Mouse (Mus musculus) MN1 (cell line): ENCODE measurements at regions not wholly inside any gene's neighbourhood (a gene's known extent, or its start where the extent isn't known, plus 50 kb on each side); places are given as distances from the start of the nearest gene placed in this dataset.

ENCODE experiments used
- DNase-seq: peaks from one replicate; pipeline ENCODE4 v3.0.0-alpha.2; 2016; ENCODE audit warnings: low spot score

DNA sequence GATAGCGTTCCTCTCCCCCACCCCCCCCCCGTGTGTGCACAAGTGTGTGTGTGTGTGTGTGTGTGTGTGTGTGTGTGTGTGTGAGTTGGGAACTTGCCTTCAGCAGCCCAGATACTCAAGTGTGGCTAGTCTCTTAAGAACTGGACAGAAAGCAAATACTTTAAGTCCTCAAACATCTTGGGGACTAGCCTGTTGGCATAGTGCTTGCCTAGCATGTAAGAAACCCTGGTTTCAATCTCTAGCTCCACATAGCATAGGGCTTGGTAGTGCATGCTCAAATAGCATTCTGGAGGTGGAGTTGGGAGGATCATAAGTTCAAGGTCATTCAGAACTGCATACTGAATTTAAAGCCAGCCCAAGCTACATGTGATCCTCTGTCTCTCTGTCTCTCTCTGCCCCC is 117.5 kb upstream of the Btg1 start:
- no peak for DNase-seq

DNA sequence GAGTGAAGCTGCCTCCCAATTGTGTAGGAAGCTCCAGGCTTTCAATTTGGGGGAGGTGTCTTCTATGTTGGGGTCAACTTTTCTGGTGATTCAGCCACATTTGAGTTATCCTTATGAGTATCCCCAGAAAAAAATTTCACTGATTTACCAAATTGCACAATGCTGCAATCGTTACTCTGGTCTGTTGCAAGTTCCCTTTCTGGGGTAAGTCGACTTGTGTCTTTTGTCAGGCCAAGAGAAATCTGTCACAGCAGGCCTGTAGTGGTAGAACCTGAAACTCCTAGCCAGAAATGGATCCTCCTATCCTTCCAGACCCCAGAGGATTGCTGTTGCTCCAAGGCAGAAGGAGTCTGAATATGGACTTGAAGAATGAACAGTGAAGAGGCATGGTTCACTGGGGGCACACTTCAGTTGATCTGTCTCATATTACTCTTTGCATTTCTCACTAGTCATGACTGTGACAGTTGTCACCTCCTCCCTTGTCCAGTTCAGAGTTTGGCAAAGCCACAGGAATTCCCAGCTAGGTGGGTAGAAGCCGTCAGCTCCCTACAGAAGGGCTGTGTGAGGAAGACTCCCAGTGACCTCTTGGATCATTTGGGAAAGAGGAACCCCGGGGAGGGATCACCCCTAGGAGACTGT is 114.6 kb upstream of the Btg1 start:
- no peak for DNase-seq

GRCm38 (mm10) chr10:96502736-96503135 is 114.1 kb upstream of the Btg1 start:
- DNase-seq = no peak

DNA sequence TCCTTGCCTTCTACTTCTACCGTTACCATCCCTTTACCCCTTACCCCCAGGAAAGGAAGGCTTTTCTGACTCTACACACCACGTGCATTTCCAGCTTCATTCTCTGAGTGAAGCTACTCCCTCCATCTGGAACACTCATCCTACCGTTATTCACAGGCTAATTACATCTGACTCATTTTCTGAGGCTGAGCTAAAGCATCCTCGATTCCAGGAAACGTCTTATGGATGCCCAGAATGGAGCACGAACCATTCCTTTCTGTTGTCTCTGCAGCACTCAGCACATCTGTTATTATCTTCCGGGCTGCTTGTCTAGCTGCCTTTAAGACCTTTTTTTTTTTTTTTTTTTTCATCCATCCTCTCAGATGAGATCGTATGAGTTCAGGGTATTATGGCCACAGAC is 112.5 kb upstream of the Btg1 start:
- DNase-seq = no peak

GRCm38 (mm10) chr10:96515164-96515922 is 101.5 kb upstream of the Btg1 start:
- DNase-seq = no peak

DNA sequence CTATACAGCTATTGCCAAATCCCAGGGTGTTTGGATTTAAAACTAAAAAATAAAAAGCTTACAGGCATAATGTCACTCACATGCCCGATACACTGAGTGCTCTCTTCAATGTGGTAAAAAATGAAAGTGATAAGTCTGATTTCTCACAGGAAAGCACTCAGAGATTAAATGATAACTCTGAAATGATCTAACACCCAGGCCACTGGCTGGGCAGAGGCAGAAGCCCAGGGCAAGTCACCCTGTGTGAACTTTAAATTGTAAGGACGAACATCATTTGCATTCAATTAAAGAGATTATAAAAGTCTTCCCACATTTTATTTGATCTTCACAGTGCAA is 100.9 kb upstream of the Btg1 start:
- DNase-seq = no peak

DNA sequence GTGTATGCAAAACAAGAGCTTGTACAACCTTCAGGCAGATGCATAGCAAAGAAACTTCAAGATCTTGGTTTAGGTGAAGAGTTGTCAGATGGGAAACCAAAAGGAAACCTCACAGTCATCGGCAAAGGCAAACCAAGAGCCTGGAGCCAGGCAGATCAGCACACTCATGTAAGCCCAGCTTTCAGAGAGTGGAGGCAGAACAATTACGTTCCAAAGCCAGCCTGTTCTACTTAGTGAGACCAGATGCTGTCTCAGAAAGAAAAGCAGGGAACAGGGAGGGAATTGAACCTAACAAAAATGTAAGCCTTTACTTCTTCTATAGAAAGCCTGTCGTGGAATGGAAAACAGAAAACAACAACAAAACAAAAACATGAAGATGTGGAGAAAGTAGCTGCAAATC is 97.4 kb upstream of the Btg1 start:
- DNase-seq = no peak

DNA sequence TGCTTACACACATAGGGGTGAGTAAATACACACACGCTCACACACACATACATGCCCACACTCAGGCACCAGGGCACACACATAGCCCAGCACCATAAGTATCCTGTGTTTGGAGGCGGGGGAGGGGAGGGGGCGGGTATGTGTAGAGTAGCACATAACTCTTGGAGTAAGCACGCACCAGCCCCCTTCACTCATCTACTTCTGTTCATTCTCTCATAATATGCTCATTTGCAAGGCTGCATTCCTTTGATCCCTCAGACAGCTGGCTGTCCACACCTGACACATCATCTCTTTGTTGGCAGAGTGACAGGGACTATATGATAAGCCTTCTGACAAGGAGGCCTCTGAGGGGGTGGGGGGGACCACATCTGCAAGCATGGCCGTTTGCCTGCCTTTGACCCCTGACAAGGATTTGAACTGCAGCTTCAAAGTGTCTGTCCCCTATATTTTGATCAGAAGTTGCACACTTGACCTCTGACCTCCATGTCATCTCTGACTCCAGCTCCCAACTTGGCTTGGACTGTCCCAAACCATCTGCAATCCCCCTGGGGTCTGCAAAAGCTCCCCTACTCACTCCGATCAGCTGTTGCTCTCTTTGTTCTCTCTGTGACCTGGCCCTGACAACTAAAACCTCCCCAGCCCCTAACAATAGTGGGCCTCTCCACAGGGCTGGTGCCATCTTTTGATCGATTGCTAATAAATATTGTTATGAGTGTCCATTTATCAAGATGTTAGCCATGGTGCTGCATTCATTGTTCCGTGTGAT is 95.6 kb upstream of the Btg1 start:
- DNase-seq = no peak

GRCm38 (mm10) chr10:96523967-96524801 is 92.6 kb upstream of the Btg1 start:
- peak; percentile 36 for DNase-seq

GRCm38 (mm10) chr10:96527864-96528263 is 88.9 kb upstream of the Btg1 start:
- no peak for DNase-seq

DNA sequence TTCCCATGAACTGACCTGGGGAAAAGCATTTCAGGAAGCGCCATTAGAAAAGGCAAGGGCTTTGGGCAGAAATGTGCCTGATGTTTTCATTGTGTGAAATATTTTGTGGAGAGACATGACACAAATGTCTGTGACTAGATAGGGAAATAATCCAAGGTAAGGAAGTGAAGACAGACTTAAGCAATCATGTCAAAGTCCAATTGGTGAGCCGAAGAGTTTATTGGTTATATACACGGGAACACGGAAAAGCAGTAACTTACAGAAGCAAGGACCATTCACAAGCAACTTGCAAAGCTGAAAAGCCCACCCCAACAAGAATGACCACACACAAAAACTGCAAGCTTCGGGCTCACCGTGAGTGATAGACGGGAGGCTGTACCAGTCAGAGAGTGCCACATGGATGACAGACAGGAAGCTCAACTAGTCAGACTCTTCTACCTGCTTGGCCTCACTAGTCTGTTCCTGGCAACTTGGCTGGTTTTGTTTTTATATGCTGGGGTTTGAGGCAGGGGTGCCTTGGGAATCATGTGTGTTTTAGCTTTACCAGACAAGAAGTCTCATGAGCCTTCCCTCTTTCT is 82.2 kb upstream of the Btg1 start:
- DNase-seq = no peak

DNA sequence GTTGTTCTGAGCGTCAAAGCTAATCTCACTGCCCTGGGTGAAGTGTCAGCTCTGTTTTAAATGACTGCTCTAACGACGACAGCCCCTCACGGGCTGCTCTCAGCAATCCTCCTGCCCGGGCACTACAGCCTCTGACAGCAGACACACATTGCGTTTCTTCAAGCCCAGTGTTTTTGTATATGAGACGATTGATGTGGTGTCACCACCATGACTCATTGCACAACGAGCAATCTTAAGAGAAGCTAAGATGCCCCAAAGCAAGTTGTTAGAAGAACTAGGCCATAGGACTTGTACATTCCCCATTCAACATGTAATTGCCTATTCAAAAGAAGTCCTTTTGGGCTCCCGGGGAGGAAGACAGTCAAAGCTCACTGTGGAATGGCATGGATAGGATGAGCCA is 81.3 kb upstream of the Btg1 start:
- no peak for DNase-seq

DNA sequence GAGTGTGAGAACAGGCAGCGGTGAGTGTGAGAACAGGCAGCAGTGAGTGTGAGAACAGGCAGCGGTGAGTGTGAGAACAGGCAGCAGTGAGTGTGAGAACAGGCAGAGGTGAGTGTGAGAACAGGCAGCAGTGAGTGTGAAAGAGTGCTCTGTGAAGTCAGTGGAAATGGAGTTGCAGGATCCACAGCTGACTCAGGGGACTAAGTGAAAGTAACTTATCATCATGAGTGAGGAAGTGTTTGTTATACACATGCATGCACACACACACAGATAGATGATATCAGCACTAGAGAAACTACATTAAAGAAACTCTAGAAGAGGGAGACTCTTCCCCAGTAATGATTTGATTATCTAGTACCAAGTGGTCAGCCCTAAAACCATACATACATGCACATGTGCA is 76.0 kb upstream of the Btg1 start:
- DNase-seq = no peak

DNA sequence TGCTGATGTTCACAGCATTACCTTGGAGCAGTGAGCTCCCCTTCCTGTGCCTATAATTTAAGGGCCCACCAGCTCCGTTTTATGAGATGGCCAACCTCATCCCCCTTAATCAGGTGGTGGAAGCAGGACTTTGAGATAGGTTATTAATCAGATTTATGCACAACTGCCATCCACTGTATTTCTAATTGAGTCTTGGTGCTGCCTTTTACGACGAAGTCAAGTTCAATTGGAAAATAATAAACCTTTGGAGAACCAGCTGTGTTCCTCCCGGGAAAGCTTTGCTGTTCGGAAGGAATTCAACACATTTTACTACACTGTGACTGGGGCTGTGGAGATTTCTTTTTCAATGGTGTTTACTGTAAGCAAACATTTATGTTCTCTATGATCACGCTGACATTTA is 71.5 kb upstream of the Btg1 start:
- DNase-seq = no peak

DNA sequence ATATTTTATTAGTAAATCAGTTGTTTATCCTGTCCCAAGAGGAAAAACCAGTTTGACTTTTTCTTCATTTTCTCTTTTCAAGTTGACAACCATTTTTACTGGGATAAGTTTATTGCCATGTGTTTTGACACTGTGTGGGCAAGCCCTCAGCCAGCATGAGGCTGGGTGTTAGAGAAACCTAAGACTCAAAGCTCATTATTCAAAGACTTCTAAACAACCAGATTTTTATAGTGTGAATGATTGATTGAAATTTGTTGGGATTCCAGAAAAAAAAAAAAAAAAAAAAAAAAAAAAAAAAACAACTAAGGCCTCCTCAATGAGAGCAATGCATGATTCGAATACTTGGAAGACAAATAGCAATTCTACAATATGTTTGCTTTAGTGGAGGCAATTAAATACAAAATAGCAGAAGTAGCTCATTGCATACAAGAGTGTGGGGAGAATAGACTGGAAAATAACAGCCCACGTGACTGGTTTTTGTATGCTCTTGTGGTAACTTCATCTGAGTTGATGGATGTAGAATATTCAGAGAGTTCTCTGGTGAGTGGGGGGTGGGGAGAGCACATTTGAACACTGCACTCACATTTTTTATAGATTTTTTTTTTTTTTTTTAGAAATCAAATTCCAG is 70.9 kb upstream of the Btg1 start:
- DNase-seq = no peak

DNA sequence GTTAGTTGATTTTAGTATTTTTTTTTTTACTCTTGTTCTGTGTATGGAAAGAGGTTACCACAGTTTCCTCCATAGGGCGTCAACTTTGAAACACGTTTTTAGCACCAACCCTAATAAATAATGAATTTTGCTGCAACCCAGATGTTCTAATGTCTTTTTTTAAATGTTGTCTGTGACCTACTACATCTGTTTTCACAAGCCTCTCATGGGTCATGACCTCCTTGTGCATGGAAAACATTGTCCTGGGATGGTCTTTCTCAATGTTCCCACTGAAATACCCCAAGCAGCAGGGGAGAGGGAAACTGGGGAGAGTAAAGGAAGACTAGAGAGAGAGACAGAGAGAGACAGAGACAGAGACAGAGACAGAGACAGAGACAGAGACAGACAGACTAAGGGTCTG is 67.2 kb upstream of the Btg1 start:
- DNase-seq = no peak

DNA sequence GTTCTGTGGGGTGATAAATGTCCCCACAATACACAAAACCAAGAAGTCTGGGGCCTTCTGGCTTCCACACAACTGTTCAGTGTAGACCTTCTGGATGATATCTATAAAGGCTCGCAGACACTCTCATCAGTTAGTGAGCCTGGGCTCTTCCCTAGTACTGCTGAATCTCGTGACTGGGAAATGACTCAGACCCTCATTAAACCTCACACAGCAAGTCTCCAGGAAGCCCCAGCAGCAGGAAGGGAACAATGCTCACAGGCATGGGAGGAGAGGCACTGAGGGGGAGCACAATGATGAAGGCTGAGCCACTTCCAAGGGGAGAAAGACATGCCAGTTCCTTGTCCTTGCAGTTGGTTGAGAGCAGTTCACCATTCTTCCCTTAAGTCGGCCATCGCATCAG is 66.5 kb upstream of the Btg1 start:
- no peak for DNase-seq

DNA sequence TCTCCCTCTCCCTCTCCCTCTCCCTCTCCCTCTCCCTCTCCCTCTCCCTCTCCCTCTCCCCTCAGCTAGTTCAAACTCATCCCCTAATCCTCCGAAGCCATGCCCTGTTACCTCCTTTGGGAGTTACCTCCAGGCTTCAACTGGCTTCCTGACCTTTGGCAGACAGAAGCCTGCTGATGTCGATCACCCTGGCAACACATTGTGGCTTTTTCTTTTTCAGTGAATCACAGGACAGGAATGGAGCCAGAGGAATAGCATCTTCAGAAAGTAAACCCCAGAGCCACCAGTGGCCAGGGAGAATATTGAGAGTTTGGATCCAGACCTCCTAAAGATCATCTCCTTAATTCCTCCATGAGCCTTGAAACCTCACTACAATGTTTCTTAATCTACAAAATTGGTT is 59.5 kb upstream of the Btg1 start:
- no peak for DNase-seq

- no peak for DNase-seq
Measured at GRCm38 (mm10) chr10:96565343-96565742, 51.5 kb upstream of the Btg1 start.
